Mouse (Mus musculus): ENCODE measurements around the gene Runx1. TPM values are rescaled to one million over a fixed set of nuclear protein-coding genes. Genes with fewer than 3 reads are reported as not detected.
A peak's percentile ranks its signal among the peaks of the same experiment; 100 is the strongest.

Runx1 gene
- total RNA-seq, 2 experiments from 2014 or later: 8.8 to 14.8 TPM

- DNase-seq: peak; percentile 44
Measured at GRCm38 (mm10) chr16:92609006-92609716, 216.8 kb downstream of the Runx1 start.

DNA sequence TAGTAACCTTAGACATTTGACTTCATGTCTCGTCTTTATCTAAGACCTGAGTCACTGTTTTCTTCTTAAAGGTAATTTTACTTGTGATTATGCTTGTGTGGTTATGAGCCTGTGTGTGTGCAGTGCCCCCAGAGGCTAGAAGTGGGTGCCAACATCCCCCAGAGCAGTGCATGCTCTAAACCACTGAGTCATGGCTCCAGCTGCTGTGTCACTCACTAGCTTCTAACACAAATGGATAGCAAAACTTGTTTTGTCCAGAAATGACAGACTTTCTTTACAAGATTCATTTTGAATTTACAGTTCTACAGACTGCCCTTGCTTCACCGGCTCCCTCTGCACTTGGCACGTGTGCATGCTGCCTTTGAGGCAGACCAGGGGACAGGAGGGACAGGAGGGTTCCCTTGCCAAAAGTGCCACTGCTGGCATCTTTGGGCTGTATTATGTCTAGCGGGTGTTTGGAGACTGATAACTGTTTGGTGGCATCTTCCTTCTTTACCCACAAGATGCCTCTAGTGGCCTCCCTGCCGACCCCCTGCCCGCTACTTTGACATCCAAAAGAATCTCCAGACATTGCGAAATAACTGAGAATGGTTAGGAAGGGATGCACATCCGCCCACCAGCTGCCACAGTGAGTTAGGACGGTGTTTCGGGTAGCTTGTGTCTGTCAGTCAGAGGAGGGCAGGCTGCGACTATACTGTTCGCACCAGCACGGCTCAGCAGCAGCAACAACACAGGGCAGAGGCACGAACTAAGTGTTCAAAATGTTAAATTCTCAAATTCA lies 217.6 kb downstream of the Runx1 start:
- DNase-seq: no peak

DNA sequence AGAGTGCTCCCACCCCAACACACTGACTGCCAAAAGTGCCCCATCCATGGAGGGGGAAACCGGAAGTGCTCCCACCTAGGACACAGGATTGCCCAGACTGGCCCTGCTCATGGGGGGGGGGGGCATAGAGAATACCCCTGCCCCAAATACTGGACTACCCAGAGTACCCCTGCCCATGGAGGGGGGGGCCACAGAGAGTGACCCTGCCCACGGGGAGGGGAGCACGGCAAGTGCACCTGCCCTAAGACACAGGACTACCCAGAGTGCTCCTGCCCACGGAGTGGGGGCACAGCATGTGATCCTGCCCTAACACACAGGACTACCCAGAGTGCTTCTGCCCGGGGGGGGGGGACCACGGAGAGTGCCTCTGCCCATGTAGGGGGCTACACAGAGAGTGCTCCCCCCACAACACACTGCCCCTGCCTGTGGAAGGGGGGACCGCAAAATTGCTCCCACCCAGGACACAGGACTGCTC lies 219.4 kb downstream of the Runx1 start:
- no peak for DNase-seq

DNA sequence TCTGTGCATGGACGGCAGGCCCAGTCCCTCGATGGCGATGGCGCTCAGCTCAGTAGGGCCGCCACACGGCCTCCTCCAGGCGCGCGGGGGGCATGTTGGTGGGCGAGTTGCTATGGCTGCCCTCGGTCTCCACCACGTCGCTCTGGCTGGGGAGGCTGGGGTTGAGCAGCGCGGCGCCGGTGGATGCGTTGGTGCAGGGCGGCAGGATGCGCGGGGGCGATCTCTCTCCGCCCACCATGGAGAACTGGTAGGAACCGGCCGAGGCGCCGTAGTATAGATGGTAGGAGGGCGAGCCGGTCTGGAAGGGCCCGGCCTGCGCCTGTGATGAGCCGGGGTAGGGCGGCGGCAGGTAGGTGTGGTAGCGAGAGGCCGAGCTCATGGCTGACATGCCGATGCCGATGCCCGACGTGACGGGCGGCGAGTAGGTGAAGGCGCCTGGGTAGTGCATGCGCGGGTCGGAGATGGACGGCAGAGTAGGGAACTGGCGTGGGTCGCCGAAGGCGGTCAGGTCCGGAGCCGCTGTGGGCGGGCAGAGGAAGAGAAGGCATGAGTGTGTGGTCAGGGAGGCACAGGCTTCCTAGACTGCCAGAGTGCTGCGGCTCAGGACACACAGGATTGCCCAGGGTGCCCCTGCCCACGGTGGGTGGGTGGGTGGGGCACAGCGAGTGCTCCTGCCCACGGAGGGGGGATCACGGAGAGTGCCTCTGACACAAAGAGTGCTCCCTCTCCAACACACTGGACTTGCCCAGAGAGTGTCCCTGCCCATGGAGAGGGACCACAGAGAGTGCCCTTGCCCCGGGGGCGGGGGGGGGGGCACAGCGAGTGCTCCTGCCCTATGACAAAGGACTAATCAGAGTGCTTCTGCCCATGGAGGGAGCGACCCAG lies 220.1 kb downstream of the Runx1 start:
- no peak for DNase-seq

DNA sequence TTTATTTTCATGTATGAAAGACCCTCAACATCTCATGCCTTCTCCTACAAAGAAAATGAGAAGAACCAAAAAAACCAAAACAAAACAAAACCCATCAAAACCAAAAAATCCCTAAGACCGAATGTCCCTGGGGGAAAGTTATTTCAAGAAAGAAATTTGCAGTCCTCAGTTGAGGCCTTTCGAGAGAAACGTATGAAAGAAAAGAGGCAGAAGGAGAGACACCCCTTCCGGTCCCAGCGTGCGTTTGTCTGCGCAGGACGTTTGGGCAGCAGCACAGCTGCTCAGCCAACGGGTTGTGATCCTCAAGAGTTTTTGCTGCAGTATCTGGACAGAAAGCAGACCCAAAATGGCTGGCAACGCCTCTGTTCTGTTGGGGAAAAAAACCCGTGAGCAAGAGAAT lies 223.4 kb downstream of the Runx1 start:
- DNase-seq: no peak

DNA sequence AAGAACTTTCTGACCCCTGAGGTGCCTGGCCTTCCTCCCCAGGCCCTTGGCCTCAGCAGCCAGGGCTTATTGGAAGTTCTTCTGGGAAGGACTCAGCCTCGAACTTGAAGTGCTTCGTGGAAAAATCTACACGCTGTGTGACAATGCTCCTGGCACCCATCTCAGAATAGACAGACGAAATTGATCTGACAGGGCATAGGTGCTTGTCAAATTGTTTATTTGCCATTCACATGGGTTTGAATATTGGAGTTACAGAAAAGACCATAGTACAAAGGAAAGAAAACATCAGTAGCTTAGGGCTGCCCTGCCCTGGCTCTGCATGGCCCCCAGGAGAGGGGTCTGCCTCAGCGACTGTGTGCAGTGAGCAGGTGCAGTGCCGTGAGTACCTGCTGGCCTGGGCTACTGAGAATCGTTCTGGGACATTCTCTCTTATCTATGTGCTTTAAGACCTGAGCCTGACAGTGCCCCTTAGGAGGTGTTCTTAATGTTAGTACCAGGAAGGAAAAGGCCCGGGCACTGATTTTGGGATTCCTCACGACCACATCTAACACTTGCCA lies 224.6 kb downstream of the Runx1 start:
- DNase-seq: no peak

DNA sequence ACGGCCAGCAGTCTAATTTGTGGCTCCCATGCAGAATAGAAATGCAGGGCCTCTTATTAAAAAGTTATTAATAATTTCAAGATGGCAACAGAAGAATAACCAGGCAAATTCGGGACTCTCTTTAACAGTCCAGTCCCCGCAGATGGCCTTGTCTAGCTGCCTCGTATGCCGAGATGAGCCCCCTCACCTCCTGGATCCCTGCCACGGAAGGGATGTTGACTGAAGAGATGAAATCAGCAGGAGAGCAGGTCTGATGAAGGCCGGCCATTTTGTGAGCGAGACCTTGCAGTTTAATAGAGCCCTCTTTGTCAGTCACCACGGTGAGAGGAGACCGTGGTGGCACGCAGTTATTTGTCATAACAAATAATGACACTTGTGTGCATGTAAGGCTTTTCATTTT lies 226.5 kb downstream of the Runx1 start:
- DNase-seq: no peak

- DNase-seq: no peak
Measured at GRCm38 (mm10) chr16:92597655-92598054, 228.3 kb downstream of the Runx1 start.

DNA sequence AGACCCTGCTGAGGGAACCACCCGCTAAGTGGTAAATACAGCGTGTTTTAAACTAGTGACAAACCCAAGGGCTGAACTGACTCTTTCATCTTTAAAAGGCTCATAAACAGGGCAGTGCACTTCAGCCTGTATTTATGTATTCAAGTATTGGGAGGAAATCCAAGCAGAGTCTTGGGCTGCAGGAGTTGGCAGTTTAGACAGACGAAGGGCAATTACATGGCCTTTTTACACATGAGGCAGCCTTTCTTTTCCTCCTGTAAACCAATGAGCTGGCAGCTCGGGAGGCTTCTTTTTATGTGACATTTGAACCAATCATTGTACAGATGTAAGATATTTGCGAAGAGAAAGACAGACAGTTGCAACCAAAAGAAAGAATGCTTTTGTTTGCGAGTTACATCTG lies 233.7 kb downstream of the Runx1 start:
- no peak for DNase-seq

DNA sequence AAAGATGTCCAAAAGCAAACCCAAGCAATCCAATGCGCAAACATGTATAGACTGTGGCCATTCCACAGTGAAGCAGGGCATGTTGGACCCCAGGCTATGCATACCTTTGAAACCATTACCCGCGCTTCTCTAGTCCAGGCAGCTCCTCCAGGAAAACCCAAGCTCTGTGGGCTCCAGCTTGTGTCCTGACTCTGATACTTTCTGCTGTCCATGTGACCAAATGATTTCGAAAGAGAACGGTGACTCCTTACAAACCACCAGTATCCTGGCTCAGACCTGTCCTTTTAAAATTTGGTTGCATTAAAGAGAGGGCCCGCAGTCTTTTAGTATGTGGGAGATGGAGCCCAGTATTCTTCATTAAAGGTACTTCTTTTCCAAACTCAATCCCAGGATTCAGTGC lies 234.2 kb downstream of the Runx1 start:
- DNase-seq: no peak

GRCm38 (mm10) chr16:92587836-92588235 lies 238.1 kb downstream of the Runx1 start:
- no peak for DNase-seq

DNA sequence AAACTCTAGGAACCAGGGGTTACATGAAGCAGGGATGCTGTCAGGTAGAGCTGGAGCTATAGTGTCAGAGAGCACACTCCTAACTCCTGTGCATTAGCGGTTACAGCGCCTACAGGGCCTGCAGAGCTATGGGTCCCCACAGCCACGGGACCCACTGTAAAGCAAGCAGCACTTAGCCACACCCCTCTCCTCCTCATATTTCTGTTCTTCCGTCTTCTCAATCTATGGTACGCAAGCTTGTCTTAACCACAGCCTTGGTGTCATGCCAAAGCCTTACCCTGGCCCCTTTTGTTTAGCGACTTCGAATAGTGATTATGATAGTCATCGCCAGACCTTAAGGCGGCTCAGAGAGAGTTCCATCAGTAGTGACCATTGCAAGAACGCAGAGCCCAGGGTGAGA lies 244.2 kb downstream of the Runx1 start:
- DNase-seq: no peak

GRCm38 (mm10) chr16:92580981-92581380 lies 245.0 kb downstream of the Runx1 start:
- DNase-seq: no peak

- DNase-seq: no peak
Measured at GRCm38 (mm10) chr16:92578915-92579653, 246.9 kb downstream of the Runx1 start.

GRCm38 (mm10) chr16:92577381-92577780 lies 248.6 kb downstream of the Runx1 start:
- DNase-seq: no peak

DNA sequence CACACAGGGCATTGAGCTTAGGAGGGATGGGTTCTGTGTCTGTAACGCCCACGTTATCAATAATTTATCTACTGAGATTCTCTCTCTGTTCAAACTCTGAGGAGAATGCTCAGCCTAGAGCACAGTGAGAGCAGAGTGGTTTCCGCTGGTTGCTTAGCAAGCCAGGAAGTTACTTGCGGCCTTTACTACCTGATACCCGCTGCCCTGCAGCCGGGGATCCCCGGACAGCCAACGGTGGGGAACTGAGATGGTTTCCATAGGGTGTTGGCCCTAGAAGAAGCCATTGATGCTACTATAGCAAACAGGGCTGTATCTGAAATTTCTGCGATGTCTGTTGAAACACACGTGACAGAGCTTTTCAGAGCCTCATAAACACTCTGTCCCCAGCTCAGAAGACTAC lies 250.2 kb downstream of the Runx1 start:
- no peak for DNase-seq

DNA sequence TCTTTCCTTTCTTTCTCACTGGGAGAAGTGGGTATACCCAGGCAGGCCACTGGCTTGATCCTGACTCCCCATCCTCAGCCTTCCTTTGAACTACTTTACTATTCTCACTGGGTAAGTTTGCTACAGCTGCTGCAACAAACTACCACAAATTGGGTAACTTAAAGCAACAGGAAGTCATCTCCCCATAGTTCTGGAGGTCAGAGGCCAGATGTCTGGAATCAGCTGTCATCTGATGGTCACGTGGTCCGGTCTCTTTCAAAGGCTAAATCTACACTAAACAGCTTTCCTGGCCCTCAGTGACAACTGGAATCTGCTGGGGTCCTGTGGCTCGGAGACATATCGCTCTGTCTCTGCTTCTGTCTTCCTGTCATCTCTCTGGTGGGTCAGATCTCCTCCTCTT lies 252.8 kb downstream of the Runx1 start:
- no peak for DNase-seq

GRCm38 (mm10) chr16:92571246-92571645 lies 254.7 kb downstream of the Runx1 start:
- no peak for DNase-seq

- no peak for DNase-seq
Measured at GRCm38 (mm10) chr16:92566146-92566545, 259.8 kb downstream of the Runx1 start.

DNA sequence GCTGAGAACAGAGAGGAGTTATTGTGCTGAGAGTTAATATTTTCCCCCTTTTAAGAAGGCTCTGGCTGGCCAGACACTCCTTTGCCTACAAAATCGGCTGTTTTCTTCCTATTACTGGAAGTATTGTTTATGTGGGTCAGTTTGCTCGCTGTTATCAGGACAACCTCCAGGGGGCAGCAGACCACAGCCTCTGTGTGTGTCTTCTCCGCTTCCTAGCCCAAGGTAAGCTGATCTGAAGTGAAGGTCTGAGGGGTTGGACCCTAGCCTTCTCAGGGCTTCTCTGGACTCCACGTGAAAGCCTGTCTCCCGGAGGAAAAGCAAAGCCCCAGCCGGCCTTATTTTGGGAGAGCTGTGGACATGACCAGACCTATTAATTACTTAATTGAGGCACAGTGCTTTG lies 260.2 kb downstream of the Runx1 start:
- DNase-seq: peak; percentile 89

DNA sequence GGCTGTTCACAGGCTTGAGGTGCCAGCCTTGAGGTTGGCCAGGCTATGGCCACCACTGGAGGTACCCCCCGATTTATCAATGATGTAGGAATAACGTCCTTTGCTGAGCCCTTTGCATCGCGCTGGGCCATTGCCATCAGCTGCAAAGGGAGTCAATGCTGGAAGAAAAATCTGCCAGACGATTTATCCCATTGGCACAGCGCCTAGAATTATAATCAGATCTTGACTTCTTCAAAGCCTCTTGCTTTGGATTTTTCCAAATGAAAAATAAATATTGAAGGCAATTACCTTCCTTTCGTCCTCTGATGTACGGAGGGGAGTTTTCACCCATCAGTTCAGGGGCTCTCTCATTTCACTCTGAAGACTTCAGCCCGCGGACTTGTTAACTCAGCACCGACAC lies 260.7 kb downstream of the Runx1 start:
- DNase-seq: no peak

DNA sequence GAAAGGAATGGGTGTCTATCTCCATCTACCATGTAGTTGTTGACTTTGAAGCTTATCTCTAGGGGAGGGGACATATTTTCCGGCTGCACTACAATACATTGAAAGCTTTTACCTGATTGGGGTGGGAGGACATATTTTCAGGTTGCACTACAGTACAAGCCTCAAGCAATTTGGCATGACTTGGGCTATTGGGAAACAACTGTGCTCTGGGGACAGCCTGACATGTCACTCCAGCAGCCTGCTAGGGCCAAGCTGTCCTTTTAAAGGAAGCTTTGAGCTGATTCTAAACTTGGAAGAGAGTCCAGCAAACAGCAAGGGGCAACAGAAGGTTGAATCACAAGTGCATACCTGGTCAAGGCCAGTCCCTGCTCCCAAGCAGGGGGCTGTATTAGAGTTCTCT lies 270.9 kb downstream of the Runx1 start:
- no peak for DNase-seq

All from gastrocnemius, postnatal 10 days (tissue).